Mouse (Mus musculus) CD4-positive naive resting alpha-beta T cell, adult 76 days (primary cell): ENCODE results near the gene Spata31d1a. TPM values are rescaled to one million over a fixed set of nuclear protein-coding genes. Genes with fewer than 3 reads are reported as not detected.

Source experiments
- total RNA-seq: library from RNA; stranded (reverse); gene quantifications from one replicate; pipeline ENCODE4 v1.2.4, GENCODE M21; 2023

Spata31d1a gene
- not detected for total RNA-seq

DNA sequence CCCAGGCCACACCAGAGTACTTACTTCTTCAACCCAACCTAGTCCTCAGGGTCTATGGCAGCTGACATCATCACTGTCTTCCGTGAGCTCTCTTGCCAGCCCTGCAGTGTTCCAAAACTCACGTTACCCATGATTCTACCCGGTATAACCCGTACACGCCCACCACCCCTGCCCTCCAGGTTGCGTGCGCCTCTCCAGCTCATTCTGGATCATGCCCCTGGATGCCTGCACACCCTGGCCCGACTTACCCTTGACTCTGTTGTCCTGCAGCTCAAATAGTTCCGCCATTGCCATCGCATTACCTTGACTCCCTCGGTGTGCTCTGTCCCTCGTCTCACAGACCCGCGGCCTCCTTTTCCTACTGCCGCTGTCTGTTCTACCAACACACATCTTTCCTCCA is at the start of gene Spata31d1a:
Gene Spata31d1a (minus strand): TSS at position 101 of the 400 bp plus-strand sequence.

GRCm38 (mm10) chr13:59746711-59747110 is 36.6 kb upstream of the Spata31d1a start, which contains the start of gene 1700014D04Rik:
Gene 1700014D04Rik, minus strand, starts transcription at chr13:59746752.

DNA sequence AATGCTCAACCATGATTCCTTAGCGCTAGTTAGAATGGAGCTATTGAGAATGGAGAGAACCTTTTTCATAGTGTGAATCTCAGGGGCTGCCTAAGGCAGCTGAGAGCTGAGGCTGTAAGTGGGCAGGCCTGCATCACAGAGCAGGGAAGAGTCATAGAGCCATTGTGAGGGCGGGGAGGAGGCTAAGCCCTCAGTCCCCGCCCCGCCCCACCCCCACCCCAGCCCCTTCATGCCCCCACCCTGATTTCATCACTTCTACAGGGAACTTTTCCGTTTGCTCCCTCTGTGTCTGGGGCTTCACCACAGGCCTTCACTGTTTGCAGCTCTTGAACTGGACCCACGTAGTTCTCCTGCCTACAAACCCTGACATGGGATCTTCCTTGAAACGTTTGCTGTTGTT is 21.5 kb upstream of the Spata31d1a start, which contains the start of gene Spata31d1d:
Gene Spata31d1d (minus strand): TSS at position 101 of the 400 bp plus-strand sequence.

GRCm38 (mm10) chr13:59711984-59712383 is 1.9 kb upstream of the Spata31d1a start, which contains the start of gene Spata31d1b:
Gene Spata31d1b, plus strand, starts transcription at chr13:59712284.

DNA sequence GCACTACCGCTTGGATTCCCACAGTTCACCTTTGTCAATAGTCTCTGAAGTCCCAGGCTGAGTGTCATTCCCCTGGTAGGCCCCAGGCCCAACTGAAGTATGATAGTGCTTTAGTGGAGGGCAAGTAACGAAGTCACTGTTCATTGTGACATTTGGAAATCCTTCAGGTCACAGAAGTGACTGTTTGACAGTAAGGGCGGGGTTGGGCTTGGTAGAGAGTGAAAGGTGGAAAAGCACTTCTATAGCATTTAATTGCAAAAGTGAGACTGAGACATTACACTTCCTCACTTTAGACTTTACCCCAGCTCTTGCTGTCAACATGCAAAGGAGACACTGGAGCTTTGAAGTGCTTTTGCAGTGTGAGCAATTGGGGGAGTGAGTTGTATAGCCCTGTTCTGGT is 16.1 kb downstream of the Spata31d1a start, which contains the start of gene 4921517D22Rik:
Gene 4921517D22Rik (minus strand): TSS at position 101 of the 400 bp plus-strand sequence.

DNA sequence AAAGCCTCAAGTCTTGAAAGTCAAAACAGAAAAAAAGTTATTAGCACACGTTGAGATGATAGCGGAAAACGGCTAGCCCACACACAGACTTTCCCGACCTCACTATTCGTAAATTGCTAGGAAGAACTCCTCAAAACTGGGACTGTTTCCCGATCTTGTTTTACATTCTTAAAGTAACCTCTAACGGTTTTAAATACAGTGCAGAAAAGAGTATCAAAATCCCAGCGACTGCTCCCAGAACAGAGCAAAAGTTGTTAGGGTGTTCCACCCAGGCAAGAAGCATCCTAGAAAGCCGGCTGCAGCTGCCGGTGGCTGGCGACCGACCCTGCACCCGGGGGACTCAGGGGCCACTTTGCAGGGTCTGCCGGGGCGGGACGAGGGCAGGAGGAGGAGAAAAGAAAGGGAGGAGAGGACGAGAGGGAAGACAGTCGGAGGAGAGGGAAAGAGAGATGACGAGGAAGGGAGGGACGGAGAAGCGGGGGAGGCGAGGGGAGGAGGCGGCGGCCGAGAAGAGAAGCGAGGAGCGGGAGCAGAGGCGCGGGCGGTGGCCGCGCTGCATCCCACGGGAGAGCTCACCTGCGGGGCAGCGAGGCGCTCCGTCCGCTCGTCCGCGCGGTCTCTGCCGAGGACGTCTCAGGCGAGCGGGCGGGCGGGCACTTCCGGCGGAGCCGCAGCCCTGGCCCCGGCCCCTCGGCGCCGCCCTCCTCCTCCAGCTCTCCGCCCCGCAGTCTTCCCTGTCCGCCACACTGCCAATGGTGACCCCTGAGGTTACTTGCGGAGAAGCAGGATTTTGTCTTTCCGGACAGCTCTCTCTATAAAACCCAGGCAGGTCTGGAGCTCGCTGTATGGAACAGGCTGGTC is 34.7 kb downstream of the Spata31d1a start, which contains the start of gene Golm1:
Gene Golm1 (minus strand): TSS at position 661 of the 861 bp plus-strand sequence.

Other genes starting within 250 kb of the Spata31d1a start
- gene Agtpbp1, start 125.1 kb downstream of the Spata31d1a start, total RNA-seq = 48.9 TPM
- gene Naa35, start 125.1 kb downstream of the Spata31d1a start, total RNA-seq = 53.9 TPM
- 33.0 TPM for gene Golm1, start 34.5 kb downstream of the Spata31d1a start, total RNA-seq
- gene 4921517D22Rik, start 16.2 kb downstream of the Spata31d1a start, total RNA-seq = not detected
- gene Spata31d1b, start 2.0 kb upstream of the Spata31d1a start, total RNA-seq = not detected
- gene Spata31d1d, start 21.4 kb upstream of the Spata31d1a start, total RNA-seq = not detected
- gene 1700014D04Rik, start 36.4 kb upstream of the Spata31d1a start, total RNA-seq = 0.23 TPM
- 110 TPM for gene Isca1, start 59.5 kb upstream of the Spata31d1a start, total RNA-seq
- gene Gm49354, start 71.9 kb upstream of the Spata31d1a start, total RNA-seq = not detected
- 245 TPM for gene Tut7, start 112.8 kb upstream of the Spata31d1a start, total RNA-seq